Mouse (Mus musculus) layer of hippocampus, adult 18-20 months (tissue): ENCODE data around the gene Snx11. TPM values are rescaled to one million over a fixed set of nuclear protein-coding genes. Genes with fewer than 3 reads are reported as not detected.
"Not testable (repeated sequence)": the region's sequence is repeated elsewhere in the genome, so short reads cannot be mapped to it uniquely, and the experiment has no call there.

Source experiments
- DNase-seq, 2 experiments: peaks; one replicate each; pipeline ENCODE4 v3.0.0; 2022; ENCODE audit warnings: low spot score in 2 of 2
- long read RNA-seq: library from polyadenylated mRNA; stranded (forward); transcript quantifications from one replicate; pipeline ENCODE4 v2.0.0, GENCODE M21; 2021
- total RNA-seq, 2 experiments: library from RNA; stranded (reverse); gene quantifications; 2 replicates each; pipeline ENCODE4 v1.2.3; 2021

Gene Snx11
- total RNA-seq = 10 to 100 TPM; 50.1 to 52.1 TPM
- long read RNA-seq, transcript Snx11-202 (8 exons, 2,197 nt) = major isoform, 53 of 97 reads
- long read RNA-seq, transcript Snx11-201 (9 exons, 2,551 nt) = minor isoform, 11 of 97 reads
- long read RNA-seq, partial matches to known transcripts = 4 of 97 reads
- long read RNA-seq, other reads (novel, unspliced or antisense) = 29 of 97 reads

GRCm38 (mm10) chr11:96776968-96777962 is at the start of gene Snx11:
Gene Snx11, minus strand, starts transcription at chr11:96777559.
- DNase-seq = peak; percentile 98 to 99

- no peak for DNase-seq
Measured at GRCm38 (mm10) chr11:96826481-96826880, 49.1 kb upstream of the Snx11 start.

- peak in 1 of 2 experiments; percentile 39 for DNase-seq
Measured at GRCm38 (mm10) chr11:96824783-96825495, 47.6 kb upstream of the Snx11 start.

GRCm38 (mm10) chr11:96823880-96824782 is 46.8 kb upstream of the Snx11 start:
- DNase-seq = peak; percentile 83 to 85

GRCm38 (mm10) chr11:96823471-96823837 is 46.1 kb upstream of the Snx11 start:
- DNase-seq = no peak

GRCm38 (mm10) chr11:96822675-96823470 is 45.5 kb upstream of the Snx11 start:
- no peak for DNase-seq

GRCm38 (mm10) chr11:96821956-96822355 is 44.6 kb upstream of the Snx11 start:
- no peak for DNase-seq

GRCm38 (mm10) chr11:96818128-96818710 is 40.9 kb upstream of the Snx11 start:
- no peak for DNase-seq

- DNase-seq = no peak
Measured at GRCm38 (mm10) chr11:96816979-96817378, 39.6 kb upstream of the Snx11 start.

- no peak for DNase-seq
Measured at GRCm38 (mm10) chr11:96816494-96816893, 39.1 kb upstream of the Snx11 start.

- no peak for DNase-seq
Measured at GRCm38 (mm10) chr11:96815895-96816294, 38.5 kb upstream of the Snx11 start.

GRCm38 (mm10) chr11:96814443-96814842 is 37.1 kb upstream of the Snx11 start:
- DNase-seq = no peak

GRCm38 (mm10) chr11:96813920-96814319 is 36.6 kb upstream of the Snx11 start:
- no peak for DNase-seq

- DNase-seq = no peak
Measured at GRCm38 (mm10) chr11:96813455-96813854, 36.1 kb upstream of the Snx11 start.

GRCm38 (mm10) chr11:96811188-96811587 is 33.8 kb upstream of the Snx11 start:
- DNase-seq = not testable (repeated sequence)

GRCm38 (mm10) chr11:96809562-96810235 is 32.3 kb upstream of the Snx11 start:
- DNase-seq = no peak

- DNase-seq = no peak
Measured at GRCm38 (mm10) chr11:96808066-96808465, 30.7 kb upstream of the Snx11 start.

- no peak for DNase-seq
Measured at GRCm38 (mm10) chr11:96805606-96806005, 28.2 kb upstream of the Snx11 start.

GRCm38 (mm10) chr11:96799511-96799910 is 22.2 kb upstream of the Snx11 start:
- no peak for DNase-seq
